Mouse (Mus musculus) urinary bladder, postnatal 14 days (tissue): Measurements from ENCODE around the gene Smc4.
"Not testable (repeated sequence)": the region's sequence is repeated elsewhere in the genome, so short reads cannot be mapped to it uniquely, and the experiment has no call there.

Experiments
- DNase-seq: peaks from one replicate; pipeline ENCODE4 v3.0.0; 2021; ENCODE audit warnings: low spot score

The Smc4 gene

DNA sequence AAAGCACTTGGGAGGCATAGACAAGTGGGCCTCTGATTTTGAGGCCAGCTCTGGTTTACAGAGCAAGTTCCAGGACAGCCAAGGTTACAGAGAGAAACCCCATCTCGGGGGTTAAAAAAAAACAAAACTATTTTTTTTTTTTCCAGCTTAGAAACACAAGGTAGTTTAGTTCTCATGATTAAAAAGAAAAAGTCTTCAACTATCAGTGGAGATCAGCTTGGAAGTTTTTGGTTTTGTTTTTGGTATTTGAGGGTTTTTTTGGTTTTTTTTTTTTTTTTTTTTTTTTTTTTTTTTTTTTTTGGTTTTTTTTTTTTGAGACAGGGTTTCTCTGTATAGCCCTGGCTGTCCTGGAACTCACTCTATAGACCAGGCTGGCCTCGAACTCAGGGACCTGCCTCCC, 14.1 kb downstream of the Smc4 start:
- not testable (repeated sequence) for DNase-seq

DNA sequence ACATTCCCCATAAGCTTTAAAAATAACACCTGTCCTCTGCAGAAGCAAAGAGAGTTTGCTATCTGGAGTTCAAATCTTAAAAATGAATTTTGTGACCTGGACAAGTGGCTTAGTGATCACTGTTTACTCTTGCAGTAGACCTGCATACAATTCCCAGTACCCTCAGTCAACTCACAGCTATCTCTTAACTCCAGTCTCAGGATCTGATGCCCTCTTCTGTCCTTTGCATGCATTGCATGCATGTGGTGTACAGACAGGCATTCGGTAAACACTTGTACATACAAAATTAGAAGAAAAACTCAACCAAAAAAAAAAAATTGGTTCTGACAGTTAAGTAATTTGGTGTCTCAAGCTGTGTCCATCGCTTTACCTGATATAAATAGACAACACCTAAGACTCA, 15.7 kb downstream of the Smc4 start:
- no peak for DNase-seq

DNA sequence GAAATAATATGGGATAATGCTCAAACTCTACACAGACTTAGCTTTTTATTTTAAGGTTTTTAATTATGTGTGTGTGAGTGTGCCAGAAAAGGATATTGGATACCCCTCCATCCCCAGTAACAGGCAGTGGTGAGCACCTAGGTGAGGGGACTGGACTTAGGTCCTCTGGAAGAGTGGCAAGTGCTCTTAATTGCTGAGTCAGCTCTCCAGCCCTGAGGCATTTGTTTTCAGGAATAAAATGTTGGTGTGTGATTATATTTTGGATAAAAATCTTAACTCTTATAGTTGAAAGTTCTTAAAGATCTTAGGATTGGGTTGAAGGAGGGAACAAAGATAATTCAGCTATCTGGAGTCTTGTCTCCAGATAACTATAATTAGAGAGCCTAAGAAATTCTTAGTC, 16.2 kb downstream of the Smc4 start:
- DNase-seq: no peak

DNA sequence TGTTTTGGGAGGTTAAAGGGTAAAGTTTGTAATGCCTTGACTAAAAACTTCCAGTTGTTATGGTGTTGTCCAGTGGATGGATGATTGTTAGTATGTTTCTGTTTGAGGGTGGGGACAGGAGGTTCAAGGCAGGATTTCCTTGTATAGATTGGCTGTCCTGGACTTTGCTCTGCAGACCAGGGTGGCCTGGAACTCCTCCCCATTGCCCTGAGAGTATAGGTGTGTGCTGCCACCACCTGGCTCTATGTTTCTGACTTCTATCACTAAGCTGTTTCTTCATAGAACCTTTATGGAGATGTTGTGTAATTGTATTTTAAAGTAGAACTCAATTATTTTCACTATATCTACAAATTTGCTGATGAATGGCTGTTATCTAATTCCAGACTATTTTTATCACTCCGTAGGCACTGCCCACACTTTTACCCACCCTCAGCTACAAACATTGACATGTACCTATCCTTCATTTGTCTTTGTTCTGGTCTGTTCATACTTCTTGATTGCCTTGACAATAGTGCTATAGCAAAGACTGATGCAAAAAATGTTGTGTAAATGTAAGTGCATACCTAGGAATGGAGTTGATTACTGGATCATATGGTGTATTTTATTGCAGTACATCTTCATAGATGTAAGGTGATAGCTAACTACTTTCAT, 21.7 kb downstream of the Smc4 start:
- no peak for DNase-seq

DNA sequence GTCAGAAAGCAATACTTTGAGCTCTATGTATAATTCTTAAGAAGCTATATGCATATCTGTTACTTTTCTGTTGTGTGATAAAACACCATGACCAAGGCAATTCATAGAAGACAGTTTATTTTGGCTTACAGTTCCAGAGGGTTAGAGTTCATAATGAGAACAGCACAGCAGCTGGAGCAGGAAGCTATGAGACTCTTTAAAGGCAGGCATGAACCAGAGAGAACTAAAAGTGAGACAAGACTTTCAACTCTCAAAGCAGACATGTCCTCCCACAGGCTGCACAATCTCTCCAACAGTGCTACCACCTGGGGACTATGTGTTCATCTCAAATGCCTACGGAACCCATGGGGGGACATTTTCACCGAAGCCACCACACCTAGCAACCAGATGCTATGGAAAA, 35.6 kb downstream of the Smc4 start:
- DNase-seq: no peak

DNA sequence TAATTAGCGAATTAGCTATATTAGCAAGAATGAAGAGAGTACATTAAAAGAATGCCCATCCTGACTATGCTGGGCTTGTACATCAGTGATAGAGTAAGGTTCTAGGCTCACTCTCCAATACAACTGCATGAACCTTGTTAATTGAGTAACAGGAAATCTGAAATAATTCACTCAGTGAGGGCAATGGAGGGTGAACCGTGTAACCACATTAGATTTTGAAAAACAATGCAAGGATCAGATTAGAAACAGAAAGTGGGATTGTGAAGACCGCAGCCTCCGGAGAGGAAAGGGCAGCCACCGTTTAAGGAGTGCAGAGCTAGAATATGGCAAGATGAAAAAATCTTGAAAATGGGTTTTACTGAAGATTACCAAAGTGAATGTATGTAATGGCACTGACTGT, 36.8 kb downstream of the Smc4 start:
- no peak for DNase-seq

DNA sequence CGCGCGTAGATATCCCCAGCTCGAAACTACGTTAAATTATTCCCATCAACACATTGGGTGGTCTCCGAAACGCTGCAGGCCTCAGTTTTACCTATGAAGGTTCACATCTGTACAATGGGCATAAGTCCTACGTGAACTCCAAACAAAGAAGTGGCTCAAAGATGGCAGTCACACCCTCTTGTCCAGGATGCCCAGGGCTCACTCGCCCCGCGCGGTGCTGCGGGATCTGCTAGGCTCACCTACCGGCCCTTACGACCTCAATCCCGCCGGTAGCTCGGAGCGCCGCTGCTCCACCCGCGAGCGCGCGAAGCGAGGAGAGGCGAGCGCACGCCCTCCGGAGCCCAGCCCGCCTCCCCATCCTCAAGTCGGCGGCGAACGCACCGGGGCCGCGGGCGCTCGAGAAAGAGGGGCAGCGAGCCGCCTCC, 39.6 kb downstream of the Smc4 start:
- DNase-seq: no peak

DNA sequence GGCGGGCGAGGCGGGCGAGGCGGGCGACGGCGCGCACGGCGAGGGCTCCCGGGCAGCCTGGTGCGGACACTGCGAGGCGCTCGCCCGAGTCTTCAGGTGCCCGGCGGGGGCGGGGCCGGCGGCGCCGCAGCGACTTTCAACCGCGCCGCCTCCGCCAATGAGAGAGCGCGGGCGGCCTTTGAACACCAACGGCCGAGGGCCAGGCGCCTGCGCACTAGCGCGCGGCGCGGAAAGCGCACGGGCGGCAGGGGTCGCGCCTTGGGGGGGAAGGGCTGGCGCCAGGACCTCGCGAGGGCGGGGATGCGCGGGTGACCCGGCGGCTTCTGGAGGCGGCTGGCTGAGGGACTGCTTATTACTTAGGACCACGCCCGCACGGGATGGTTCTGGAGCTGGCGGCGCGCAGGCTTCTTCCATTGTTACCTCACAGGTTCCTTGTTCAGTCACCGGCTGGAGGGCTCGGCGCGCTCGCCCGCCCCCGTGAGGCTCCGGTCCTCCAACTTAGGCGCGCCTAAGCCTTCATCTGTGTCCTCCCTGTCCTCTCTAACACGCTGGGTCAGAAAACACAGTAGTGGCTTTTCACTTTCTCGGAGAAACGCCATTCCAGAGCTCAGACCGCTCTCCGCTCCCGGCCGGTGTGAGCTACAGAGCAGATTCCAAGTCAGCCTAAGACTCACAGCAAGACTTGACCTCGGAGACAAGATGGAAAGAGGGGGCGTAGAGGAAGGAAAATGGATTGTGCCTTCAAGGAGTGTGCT, 40.3 kb downstream of the Smc4 start, which contains the start of gene Trim59:
Gene Trim59, minus strand, starts transcription at position 111 of the 755 bp plus-strand sequence.
- peak; percentile 89 for DNase-seq

DNA sequence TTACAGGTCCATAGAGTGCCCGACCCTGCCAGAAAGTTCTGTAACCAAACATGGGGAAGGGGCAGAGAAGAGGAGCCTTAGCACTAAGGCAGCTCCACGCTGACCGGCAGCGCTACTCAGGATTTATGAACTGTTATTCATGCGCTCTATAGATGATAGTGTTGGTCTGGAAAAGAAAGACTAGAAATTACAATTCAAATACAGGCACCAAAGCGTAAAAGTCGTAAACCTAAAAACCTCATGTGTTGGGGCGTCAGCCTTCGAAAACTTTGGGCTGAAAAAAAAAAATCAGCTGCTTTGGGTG, 40.8 kb downstream of the Smc4 start:
- no peak for DNase-seq

DNA sequence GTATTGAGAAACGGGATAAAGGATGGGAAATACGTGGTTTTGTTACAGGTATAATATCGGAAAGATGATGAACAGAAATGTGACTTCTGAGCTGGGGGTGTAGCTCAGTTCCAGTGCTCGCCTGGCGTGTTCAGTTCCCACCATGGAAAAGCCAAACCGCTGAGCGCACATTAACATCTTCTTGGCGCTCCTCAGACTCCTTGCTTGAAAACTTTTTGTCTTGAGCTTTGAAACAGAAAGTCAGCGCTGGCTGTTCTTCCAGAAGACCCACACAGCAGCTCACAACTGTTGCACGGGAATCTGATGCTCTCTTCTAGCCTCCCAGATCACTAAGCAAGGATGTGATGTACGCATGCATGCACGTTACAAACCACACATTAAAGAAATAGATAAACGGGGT, 41.2 kb downstream of the Smc4 start:
- DNase-seq: no peak

DNA sequence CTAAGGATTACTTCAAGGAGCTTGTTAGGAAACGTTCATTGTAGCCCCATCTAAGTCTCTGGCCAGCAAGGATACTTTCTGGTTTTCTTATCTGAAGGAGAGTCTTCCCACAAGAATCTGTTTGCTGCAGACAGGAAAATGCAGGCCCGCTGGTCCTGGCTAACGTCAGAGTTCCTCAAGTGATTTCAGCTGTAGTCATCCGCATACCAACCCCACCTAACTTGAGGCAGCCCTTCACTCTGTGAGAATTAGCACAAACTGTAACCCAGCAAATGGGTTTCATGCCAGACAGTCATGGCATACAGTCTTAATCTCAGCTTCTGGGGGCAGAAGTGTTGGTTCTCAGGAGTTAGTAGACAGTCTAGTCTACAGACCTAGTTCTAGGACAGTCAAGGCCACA, 42.0 kb downstream of the Smc4 start:
- DNase-seq: peak; percentile 41

DNA sequence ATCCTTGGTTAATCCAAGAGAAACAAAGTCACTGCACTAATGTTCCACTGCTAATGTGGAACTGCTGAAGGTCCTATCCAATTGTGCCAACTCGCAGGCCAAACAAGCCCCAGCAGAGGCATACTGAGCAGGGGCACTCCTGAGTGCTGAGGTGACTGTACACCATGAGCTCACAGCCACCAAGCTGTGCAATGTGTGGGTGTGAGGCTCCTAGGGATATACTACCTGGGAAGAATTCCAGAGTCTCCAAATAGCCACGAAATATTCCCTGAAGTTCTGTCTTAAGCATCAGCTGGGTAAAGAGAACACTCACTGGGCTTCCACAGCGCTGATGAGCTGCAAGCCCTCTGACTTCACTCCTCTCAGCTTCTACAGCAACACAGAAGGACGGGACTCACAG, 43.1 kb downstream of the Smc4 start:
- DNase-seq: no peak

DNA sequence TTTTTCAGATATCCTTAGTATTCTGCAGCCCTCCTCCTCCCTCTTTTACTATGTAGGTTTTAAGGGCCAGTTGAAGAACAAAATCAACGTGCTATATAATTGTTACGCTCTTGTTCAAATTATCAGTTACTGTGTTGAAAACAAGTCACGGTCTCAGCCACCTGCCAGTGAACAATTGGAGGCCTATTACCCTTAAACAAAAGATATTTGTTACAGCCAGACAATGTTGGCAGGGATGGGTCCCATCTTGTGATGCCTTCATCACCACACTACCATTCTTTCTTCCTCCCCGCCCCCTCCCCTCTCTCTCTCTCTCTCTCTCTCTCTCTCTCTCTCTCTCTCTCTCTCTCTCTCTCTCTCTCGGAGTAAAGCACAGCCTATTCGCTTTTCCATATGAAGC, 44.5 kb downstream of the Smc4 start:
- DNase-seq: no peak

DNA sequence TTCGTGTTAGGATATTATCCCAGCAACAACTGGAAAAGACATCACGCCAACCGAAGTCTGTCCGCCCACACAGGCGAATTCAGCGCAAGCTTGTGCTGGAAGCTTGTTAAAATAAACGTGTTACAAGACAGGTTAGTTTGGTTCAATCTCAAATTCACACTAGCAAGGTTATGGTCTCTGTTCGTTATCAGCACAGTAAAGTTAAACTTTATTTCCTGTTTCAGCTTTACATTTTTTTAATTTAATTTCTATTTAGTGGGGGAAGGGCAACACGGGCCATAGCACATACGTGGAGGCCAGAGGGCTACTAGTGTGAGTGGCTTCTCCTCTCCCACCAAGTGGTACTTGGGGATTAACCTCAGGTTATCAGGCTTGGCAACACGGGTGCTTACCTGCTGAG, 47.4 kb downstream of the Smc4 start:
- no peak for DNase-seq

DNA sequence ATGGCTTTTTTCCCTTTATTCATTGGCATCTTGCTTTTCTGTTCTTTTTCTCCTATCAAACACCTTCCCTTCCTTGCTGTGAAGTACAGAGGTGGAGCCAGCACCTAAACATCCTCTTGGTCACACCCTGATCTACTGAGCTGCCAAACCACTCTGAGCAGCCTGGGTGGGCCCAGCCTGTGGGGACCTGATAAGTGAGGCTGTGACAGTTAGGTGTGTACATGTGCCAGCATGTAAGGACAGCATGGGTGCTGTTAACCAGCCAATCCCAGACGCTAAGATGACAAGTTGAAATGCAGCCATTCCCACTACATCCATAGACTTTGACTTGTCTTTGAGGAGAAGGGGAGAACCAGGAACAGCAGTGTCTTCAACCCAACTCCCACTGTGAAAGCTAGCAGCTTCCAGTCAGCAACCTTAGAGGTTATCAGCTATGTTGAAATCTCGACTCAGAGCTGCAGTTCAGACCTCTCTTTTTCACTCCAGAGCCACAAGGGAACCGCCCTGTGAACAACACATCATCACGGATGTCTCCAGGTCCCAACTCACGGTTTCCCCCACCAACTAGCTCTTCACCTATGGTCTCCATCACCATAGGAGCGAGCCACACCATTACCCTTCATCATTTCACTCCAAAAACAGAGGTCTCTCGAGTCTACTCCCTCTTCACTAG, 50.4 kb downstream of the Smc4 start:
- DNase-seq: no peak

DNA sequence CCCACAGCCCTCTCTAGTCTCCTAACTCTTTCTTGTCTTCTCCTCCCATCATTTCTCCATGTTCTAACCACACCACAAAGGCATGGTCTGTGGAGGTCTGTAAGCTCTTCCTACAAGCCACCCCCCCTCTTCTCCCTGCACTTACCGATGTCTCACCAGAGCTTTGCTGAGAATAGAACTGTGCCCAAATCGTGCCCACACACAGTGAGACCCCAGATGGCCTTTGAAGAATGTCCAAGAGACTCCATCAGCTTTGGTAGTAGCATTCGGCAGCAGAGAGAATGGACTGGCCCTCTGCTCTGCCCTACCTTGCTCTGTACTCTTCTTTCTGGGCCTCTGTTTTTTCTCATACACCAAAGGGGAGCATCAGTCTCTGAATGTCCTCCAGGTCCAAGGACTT, 51.3 kb downstream of the Smc4 start:
- DNase-seq: no peak

DNA sequence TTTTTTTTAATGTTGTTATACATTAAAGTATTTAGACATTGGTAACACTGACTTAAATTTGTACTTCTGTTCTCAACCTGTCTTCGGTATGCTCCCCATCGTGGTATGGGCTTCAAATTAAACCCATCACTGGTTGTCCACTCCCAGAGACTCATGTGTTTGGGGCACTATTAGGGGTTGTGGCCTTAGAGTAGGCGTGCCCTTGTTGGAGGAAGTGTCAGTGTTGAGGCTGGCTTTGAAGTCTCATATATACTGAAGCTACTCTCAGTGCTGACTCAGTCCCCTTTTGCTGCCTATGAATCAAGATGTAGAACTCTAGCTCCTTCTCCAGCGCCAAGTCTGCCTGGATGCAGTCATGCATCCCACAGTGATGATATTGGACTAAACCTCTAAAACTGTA, 56.1 kb downstream of the Smc4 start:
- no peak for DNase-seq

DNA sequence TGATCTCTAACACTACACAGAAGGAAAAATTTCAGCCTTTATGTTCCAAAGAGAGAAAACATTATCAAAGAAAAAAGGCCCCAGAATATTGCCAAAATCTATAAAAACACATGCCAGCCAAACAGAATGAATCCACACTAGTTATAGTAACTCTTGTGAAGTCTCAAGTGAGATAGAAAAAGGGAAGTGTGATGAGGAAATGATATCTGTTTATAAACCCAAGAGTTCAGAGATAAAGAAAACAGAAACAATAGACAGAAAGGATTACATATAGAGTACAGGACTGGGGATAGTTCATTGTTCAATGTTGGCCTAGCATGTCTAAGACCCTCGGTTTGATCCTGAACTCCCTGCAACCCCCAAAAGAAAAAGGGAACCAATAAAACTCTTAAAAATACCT, 58.2 kb downstream of the Smc4 start:
- no peak for DNase-seq

DNA sequence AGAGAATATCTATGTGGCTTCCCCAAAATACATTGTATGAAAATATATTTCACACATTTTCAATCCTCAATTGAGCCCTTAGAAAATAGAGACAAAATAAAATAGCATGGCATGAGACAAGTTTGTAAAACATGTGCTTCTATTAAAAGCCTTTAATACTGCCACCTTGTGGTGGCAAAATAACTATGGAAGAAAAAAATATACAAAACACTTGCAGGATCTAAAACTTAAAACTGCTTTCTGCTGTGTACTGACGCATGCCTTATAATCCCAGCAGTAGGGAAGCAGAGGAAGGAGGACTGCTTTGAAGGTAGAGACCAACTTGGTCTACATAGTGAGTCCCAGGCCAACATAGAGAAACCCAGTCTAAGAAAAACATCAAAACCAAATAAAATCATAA, 59.5 kb downstream of the Smc4 start:
- no peak for DNase-seq
